Mouse (Mus musculus) liver, embryonic 13.5 days (tissue): ENCODE measurements at regions not wholly inside any gene's neighbourhood (a gene's known extent, or its start where the extent isn't known, plus 50 kb on each side); places are given as distances from the start of the nearest gene placed in this dataset.

Source experiments
- ATAC-seq: fragments of 200-750 bp; cut with Nextera tagmentation; 2 replicates; pipeline ENCODE4 v1.8.0; 2017; ENCODE audit warnings: low read depth, mild to moderate bottlenecking, moderate number of reproducible peaks, moderate library complexity
- DNase-seq: peaks from one replicate; pipeline ENCODE4 v3.0.0; 2022
- H3K27ac ChIP-seq: fragments of 300-500 bp; sonication (generic); 2 replicates; pipeline ENCODE4 v1.5.1; 2015; ENCODE audit warnings: moderate library complexity, mild to moderate bottlenecking, inconsistent platforms
- H3K27me3 ChIP-seq: fragments of 300-500 bp; sonication (generic); 2 replicates; pipeline ENCODE4 v1.6.1; 2015; ENCODE audit warnings: mild to moderate bottlenecking, inconsistent platforms
- H3K36me3 ChIP-seq: fragments of 300-500 bp; sonication (generic); 2 replicates; pipeline ENCODE4 v1.6.1; 2015; ENCODE audit warnings: mild to moderate bottlenecking, inconsistent platforms
- H3K4me1 ChIP-seq: fragments of 300-500 bp; sonication (generic); replicated peaks from 2 replicates; pipeline ENCODE4 v1.6.1; 2015; ENCODE audit warnings: inconsistent platforms
- H3K4me2 ChIP-seq: fragments of 300-500 bp; sonication (generic); 2 replicates; pipeline ENCODE4 v1.6.1; 2015; ENCODE audit warnings: inconsistent platforms, mild to moderate bottlenecking, moderate library complexity
- H3K4me3 ChIP-seq: fragments of 300-500 bp; sonication (generic); replicated peaks from 2 replicates; pipeline ENCODE4 v1.5.1; 2015; ENCODE audit warnings: mild to moderate bottlenecking, inconsistent platforms
- H3K9ac ChIP-seq: fragments of 300-500 bp; sonication (generic); 2 replicates; pipeline ENCODE4 v1.6.1; 2015; ENCODE audit warnings: mild to moderate bottlenecking, inconsistent platforms
- H3K9me3 ChIP-seq: fragments of 300-500 bp; sonication (generic); replicated peaks from 2 replicates; pipeline ENCODE4 v1.6.1; 2016; ENCODE audit warnings: inconsistent platforms
- WGBS: fragments of 180-500 bp; shearing (Covaris S2); methylation state at CpG from one replicate; pipeline ENCODE4 v1.1.7; 2015; ENCODE audit not compliant: insufficient replicate concordance; 5-methylcytosine and 5-hydroxymethylcytosine counted together

DNA sequence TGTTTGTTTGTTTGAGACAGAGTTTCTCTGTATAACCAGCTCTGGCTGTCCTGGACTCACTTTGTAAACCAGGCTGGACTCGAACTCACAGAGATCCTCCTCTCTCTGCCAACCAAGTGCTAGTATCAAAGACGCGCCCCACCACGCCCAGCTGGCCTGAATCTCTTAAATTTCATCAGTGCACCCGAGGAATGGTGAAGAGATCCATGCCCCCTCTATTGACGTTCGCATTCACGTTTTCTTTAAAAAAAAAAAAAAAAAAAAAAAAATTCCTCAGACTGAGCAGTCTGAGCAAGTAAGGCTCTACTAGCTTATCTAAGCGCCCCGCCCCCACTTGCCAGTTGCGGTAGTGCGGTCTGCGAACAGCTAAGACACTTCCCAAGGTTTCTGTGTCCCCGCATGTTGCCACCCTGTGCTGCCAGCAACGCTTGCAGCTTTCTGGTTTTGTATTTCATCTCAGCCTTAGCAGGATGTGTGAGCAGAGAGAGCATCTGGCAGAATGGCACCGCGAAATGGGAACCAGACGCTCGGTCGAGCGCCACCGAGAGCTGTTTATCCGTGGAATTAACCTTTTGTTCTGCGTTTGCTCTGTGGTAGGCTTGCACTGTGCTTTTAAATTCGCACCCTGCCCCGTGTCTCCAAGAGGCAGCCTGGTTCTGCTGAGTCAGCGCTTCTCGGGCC, 225.1 kb upstream of the Hes1 start:
- H3K4me3 ChIP-seq, result peak overlapping the region; percentile 48
- peak overlapping the region; percentile 56 for H3K9ac ChIP-seq
- H3K27ac ChIP-seq, result peak overlapping the region; percentile 50
- H3K4me2 ChIP-seq, result peak overlapping the region; percentile 67
- H3K27me3 ChIP-seq, result no peaks in the 10 kb centered on the region
- WGBS, result 4% methylated on average over 28 of the region's 28 CpGs
- DNase-seq, result peak; percentile 63
- ATAC-seq, result peak; percentile 61
- no peaks in the 10 kb centered on the region for H3K36me3 ChIP-seq
- H3K4me1 ChIP-seq, result peaks cover 52% of the 10 kb centered on the region
- H3K9me3 ChIP-seq, result no peaks in the 10 kb centered on the region

DNA sequence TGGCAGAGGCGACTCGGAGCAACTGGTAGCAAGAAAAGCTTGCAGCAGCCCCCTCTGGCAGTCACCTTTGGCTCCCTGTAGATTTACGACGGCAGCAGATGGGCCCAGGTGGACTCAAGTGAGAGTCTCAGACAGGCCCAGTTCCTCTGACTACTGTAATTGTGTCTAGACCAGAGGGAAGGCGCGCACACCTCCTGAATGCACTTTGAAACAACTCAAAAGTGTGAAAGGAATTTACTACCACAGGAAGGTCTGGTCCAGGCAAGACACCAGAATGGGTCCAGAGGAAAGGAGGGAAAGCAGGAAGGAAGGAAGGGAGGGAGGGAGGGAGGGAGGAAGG, 224.6 kb upstream of the Hes1 start:
- peak overlapping the region; percentile 50 for H3K27ac ChIP-seq
- peak overlapping the region; percentile 48 for H3K4me3 ChIP-seq
- H3K36me3 ChIP-seq, result no peaks in the 10 kb centered on the region
- DNase-seq (no peak), ATAC-seq (no peak; the same call in 1 of the 2 replicates)
- H3K4me2 ChIP-seq, result peak overlapping the region; percentile 67
- 19% methylated on average over 6 of the region's 6 CpGs for WGBS
- no peaks in the 10 kb centered on the region for H3K9me3 ChIP-seq
- H3K4me1 ChIP-seq, result peaks cover 55% of the 10 kb centered on the region
- no peaks in the 10 kb centered on the region for H3K27me3 ChIP-seq
- H3K9ac ChIP-seq, result peak overlapping the region; percentile 56

DNA sequence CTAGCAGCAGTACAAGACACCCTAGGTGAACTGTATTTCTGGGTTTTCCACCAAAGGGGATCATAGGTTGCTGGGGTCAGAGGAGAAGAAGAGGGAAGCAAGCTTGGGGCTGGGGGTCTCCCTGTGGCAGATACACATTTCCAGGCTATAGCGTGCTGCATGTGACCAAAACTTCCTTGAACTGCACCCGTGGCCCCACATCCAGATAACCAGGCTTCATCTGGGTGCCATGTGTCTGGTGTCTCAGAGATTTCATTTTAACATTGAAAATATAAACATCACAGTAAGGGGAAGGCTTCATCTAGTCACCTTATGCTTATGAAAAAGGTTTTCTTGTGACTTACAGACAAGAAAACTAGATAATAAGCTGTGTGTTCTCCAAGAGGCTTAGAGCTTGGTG, 223.8 kb upstream of the Hes1 start:
- peak; percentile 19 for DNase-seq
- no peak for ATAC-seq
- Histone ChIP-seq H3K27me3 (no peaks in the 10 kb centered on the region), H3K36me3 (no peaks in the 10 kb centered on the region), H3K9me3 (no peaks in the 10 kb centered on the region), H3K4me1 (peaks cover 63% of the 10 kb centered on the region), H3K4me2 (peak overlapping the region; percentile 67), H3K4me3 (no peak overlapping the region), H3K9ac (peak overlapping the region; percentile 34; the same call in 1 of the 2 replicates), H3K27ac (no peak overlapping the region)
- WGBS, result 22% methylated on average over 2 of the region's 2 CpGs

DNA sequence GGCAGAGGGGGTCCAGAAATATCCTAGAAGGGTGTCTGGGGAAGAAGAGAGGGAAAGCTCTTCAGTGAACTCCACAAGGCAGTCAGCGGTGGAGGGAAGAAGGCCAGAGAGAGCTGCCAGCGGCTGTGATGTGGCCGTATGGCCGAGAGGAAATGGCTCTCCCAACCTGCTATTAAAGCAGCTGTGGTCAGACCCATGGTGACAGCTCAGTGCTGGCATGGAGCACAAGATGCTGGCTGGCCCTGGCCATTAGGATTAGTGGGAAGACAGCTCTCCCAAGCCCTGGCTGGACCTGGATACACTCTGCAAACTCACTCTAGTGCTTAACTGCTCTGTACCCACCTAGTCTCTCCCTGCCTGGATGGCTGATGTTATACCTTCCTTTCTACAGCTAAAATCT, 223.1 kb upstream of the Hes1 start:
- Histone ChIP-seq H3K9me3 (no peaks in the 10 kb centered on the region), H3K27me3 (no peaks in the 10 kb centered on the region), H3K27ac (no peak overlapping the region), H3K36me3 (no peaks in the 10 kb centered on the region), H3K9ac (no peak overlapping the region), H3K4me2 (no peak overlapping the region), H3K4me3 (no peak overlapping the region), H3K4me1 (peaks cover 70% of the 10 kb centered on the region)
- 59% methylated on average over 4 of the region's 4 CpGs for WGBS
- DNase-seq (no peak), ATAC-seq (no peak)

DNA sequence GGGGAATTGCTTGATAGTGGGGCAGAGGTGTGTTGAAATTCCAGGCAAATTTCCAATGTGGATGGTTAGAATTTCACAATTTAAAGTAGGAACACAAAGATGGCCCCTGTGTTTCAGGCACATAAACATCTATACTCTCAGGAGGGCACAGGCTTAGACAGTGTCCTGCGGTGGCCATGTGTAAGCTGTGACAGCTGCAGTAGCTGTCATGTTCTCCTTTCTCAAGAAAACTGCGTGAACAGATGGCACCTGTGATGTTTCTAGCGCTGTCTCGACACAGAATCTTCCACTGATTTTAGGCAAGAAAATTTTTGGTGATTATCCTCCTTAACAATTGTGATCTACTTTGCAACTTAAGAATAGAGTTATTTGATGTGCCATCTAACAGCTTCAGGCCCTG, 222.1 kb upstream of the Hes1 start:
- Histone ChIP-seq H3K4me3 (no peak overlapping the region), H3K4me1 (peaks cover 77% of the 10 kb centered on the region), H3K4me2 (no peak overlapping the region), H3K9me3 (no peaks in the 10 kb centered on the region), H3K9ac (no peak overlapping the region), H3K27ac (no peak overlapping the region), H3K36me3 (no peaks in the 10 kb centered on the region), H3K27me3 (no peaks in the 10 kb centered on the region)
- 82% methylated on average over 4 of the region's 4 CpGs for WGBS
- ATAC-seq, result no peak
- DNase-seq, result no peak

DNA sequence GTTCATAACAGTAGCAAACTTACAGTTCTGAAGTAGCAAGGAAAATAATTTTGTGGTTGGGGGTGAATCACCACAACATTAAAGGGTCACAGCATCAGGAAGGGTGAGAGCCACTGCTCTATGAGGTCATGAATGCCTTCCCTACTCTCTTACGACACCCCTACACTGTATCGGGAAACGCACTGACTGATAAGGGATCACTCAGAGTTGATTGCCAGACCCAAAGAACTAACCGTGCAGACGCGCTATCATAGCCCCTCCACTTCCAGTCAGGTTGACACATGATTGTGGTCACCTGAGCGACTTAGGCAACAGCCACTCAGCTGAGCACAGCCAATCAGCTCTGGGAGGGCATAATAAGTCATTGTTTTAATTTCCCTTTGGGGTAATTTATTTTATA, 220.7 kb upstream of the Hes1 start:
- H3K27ac ChIP-seq, result no peak overlapping the region
- H3K4me3 ChIP-seq, result no peak overlapping the region
- H3K4me2 ChIP-seq, result no peak overlapping the region
- WGBS, result 13% methylated on average over 7 of the region's 7 CpGs
- no peaks in the 10 kb centered on the region for H3K27me3 ChIP-seq
- no peak overlapping the region for H3K9ac ChIP-seq
- peaks cover 80% of the 10 kb centered on the region for H3K4me1 ChIP-seq
- H3K9me3 ChIP-seq, result no peaks in the 10 kb centered on the region
- DNase-seq (peak; percentile 46), ATAC-seq (peak; percentile 69)
- H3K36me3 ChIP-seq, result no peaks in the 10 kb centered on the region

DNA sequence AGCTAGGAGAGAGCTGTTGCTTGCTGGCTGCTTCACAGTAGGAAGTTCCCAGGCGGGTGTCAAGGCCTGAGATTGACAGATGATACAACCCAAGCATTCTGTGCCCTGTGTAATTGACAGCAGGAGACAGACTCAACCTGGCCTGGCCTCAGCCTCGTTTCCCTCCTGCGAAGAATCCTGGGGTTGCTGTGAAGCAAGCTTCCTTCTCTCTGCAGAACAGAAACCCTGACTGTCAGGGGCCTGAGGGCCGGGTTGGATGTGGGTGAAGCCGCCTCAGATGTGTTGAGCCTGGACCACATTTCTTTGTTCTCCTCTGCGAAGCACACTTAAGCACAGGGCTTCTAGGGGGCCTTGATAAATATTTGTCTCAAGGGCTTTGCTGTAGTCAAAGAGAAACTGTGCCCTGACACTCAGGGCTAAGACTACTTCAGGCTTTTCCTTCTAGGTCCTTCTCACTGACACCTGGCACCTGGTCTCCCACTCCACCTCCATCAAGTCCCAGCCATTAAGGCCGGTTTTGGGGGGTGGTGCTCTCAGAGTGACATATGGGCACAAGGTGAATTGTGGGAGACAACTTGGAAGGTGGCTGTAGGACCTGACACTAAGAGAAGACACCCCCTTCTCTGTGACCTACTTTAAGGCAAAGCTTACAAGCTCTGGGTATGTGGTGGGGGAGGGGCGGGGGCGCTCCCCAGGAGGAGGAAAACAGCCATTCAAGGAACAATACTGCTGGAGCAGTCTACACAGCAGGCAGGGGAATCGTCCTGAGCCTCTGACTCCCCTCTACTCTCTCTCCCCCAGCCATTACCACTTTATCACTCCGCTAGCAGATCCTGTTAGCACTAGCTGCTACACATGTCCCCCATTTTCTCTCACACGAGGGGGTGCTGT, 219.2 kb upstream of the Hes1 start:
- 33% methylated on average over 12 of the region's 12 CpGs for WGBS

DNA sequence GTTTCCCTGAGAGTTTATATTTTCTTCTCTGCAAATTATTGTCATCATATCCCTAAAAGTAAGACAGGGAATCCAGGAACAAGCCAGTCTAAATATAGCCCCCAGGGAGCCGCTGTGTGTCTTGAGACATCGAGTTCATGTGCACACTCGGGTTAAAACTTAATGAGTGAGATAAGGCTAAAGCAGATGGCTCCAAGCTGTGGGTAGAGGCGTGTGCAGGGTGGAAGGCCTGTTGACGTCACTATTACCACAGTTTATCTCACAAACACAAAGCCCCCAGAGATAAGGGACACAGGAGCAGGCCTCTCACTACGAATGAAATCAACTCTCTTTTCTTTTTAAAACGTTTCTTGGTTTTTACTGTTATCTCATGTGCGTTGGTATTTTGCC, 218.6 kb upstream of the Hes1 start:
- Histone ChIP-seq H3K4me2 (peak overlapping the region; percentile 43), H3K27ac (peak overlapping the region; percentile 80), H3K9ac (peak overlapping the region; percentile 46), H3K4me3 (no peak overlapping the region), H3K27me3 (no peaks in the 10 kb centered on the region), H3K9me3 (no peaks in the 10 kb centered on the region), H3K4me1 (peaks cover 70% of the 10 kb centered on the region), H3K36me3 (no peaks in the 10 kb centered on the region)
- peak; percentile 87 for ATAC-seq
- WGBS, result 6% methylated on average over 8 of the region's 8 CpGs
- peak; percentile 59 for DNase-seq

More for the DNA sequence above, 219.2 kb upstream of the Hes1 start:
- no peak for DNase-seq
- H3K27ac ChIP-seq, result peak overlapping the region; percentile 80
- no peaks in the 10 kb centered on the region for H3K36me3 ChIP-seq
- no peak overlapping the region for H3K4me3 ChIP-seq
- peak; percentile 45 for ATAC-seq
- no peaks in the 10 kb centered on the region for H3K27me3 ChIP-seq
- peak overlapping the region; percentile 43 for H3K4me2 ChIP-seq
- no peaks in the 10 kb centered on the region for H3K9me3 ChIP-seq
- peak overlapping the region; percentile 46 for H3K9ac ChIP-seq
- H3K4me1 ChIP-seq, result peaks cover 74% of the 10 kb centered on the region

DNA sequence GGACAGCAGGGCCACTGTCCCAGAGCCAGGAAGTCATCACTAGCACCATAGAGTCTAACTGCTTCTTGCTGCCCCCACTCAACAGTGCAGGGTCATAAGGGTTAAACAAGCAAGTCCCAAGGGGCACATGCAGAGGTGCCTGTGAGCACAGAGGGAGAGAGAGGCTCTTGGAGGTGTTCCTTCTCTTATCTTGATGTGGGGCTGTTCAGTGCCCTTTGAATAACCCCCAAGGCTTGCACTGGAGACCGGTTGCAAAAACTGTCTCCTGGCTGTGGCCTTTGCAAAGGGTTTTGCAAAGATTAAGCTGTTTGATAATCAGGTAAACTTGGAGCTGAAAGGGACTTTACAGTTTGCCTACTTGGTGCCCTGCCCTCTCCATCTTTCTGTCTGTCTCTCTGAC, 217.1 kb upstream of the Hes1 start:
- whole genome bisulfite sequencing, result 15% methylated on average over 1 of the region's 1 CpGs
- H3K4me2 ChIP-seq, result no peak overlapping the region
- H3K4me1 ChIP-seq, result peaks cover 70% of the 10 kb centered on the region
- H3K9ac ChIP-seq, result no peak overlapping the region
- peak overlapping the region; percentile 35 for H3K27ac ChIP-seq
- no peak overlapping the region for H3K4me3 ChIP-seq
- no peaks in the 10 kb centered on the region for H3K27me3 ChIP-seq
- DNase-seq (no peak), ATAC-seq (0 out of 2 replicates have a peak, but pooled peaks have one; percentile 20)
- no peaks in the 10 kb centered on the region for H3K9me3 ChIP-seq
- H3K36me3 ChIP-seq, result no peaks in the 10 kb centered on the region

DNA sequence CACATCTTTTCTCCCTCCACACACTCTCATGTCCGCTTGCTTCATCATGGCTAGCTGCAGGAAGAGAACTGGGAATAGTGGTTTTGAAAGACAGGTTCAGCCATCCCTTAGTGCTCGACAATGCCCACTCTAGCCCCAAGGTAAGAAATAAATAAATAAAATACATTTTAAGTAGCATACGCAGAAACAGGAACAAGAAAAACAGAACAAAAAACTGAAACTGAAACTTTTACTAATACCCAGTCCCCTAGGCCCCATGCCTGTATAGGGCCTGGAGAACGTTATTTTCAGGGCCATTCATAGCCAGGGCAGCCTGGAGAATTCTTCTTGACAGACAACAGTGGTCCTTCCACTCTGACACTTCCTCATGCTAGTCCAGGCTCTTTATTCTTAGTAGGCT, 216.4 kb upstream of the Hes1 start:
- H3K27me3 ChIP-seq, result no peaks in the 10 kb centered on the region
- no peaks in the 10 kb centered on the region for H3K9me3 ChIP-seq
- ATAC-seq, result no peak
- peaks cover 68% of the 10 kb centered on the region for H3K4me1 ChIP-seq
- 54% methylated on average over 4 of the region's 4 CpGs for WGBS
- no peaks in the 10 kb centered on the region for H3K36me3 ChIP-seq
- no peak overlapping the region for H3K9ac ChIP-seq
- no peak overlapping the region for H3K4me3 ChIP-seq
- no peak overlapping the region for H3K4me2 ChIP-seq
- peak overlapping the region; percentile 35; the same call in 1 of the 2 replicates for H3K27ac ChIP-seq
- DNase-seq, result no peak

DNA sequence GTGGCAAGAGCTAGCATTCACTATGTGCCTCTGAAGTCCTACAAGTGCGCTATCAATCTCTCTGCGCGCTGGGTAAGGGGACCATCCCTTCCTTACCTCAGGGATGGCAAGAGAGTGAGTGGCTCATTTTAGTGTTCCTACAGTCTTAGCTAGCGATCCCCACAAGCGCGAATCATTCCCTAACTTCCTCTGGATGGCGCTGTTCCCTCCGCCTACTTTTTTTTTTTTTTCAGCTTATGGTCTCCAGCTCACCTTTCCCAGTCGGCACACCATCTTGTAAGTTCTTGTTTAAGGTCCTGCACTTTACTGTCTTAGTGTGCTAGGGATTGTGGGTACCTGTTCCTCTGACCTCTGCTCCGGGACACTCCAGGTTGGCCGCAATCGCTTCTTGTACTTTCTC, 215.7 kb upstream of the Hes1 start:
- Histone ChIP-seq H3K36me3 (no peaks in the 10 kb centered on the region), H3K27me3 (no peaks in the 10 kb centered on the region), H3K4me2 (no peak overlapping the region), H3K4me3 (no peak overlapping the region), H3K9ac (no peak overlapping the region), H3K27ac (no peak overlapping the region), H3K4me1 (peaks cover 60% of the 10 kb centered on the region), H3K9me3 (no peaks in the 10 kb centered on the region)
- ATAC-seq (no peak), DNase-seq (no peak)
- 81% methylated on average over 12 of the region's 12 CpGs for WGBS
